Mouse (Mus musculus) liver, embryonic 14.5 days (tissue): ENCODE data around the gene Ntm. TPM values are rescaled to one million over a fixed set of nuclear protein-coding genes. Genes with fewer than 3 reads are reported as not detected.

Experiments
- ATAC-seq: fragments of 200-750 bp; cut with Nextera tagmentation; 2 replicates; pipeline ENCODE4 v1.8.0; 2017; ENCODE audit warnings: moderate number of reproducible peaks, mild to moderate bottlenecking, moderate library complexity; ENCODE audit not compliant: insufficient read depth
- DNase-seq, 3 experiments: peaks; one replicate each; pipeline ENCODE4 v3.0.0-alpha.2; 2012 to 2013; ENCODE audit warnings: low read depth in 3 of 3, low spot score in 3 of 3
- H3K27ac ChIP-seq: fragments of 300-500 bp; sonication (generic); 2 replicates; pipeline ENCODE4 v1.5.1; 2014; ENCODE audit warnings: moderate library complexity, mild to moderate bottlenecking, control low read depth, inconsistent platforms
- H3K27me3 ChIP-seq: fragments of 300-500 bp; sonication (generic); 2 replicates; pipeline ENCODE4 v1.6.1; 2014; ENCODE audit warnings: mild to moderate bottlenecking, low read length, moderate library complexity; ENCODE audit not compliant: control insufficient read depth, insufficient read depth
- H3K36me3 ChIP-seq: fragments of 300-500 bp; sonication (generic); replicated peaks from 2 replicates; pipeline ENCODE4 v1.6.1; 2014; ENCODE audit warnings: low read depth; ENCODE audit not compliant: control insufficient read depth, insufficient read depth
- H3K4me1 ChIP-seq, 2 experiments: fragments of 200-500 bp in 1 of 2; fragments of 300-500 bp in 1 of 2; sonication (generic) in 1 of 2; replicated peaks; 2 replicates each; pipeline ENCODE4 v1.6.1; 2012 to 2014; ENCODE audit warnings: antibody characterized with exemption in 1 of 2, inconsistent platforms in 1 of 2, low read length in 1 of 2; ENCODE audit not compliant: control insufficient read depth in 2 of 2, insufficient read depth in 2 of 2
- H3K4me2 ChIP-seq: fragments of 300-500 bp; sonication (generic); 2 replicates; pipeline ENCODE4 v1.6.1; 2014; ENCODE audit warnings: low read depth, mild to moderate bottlenecking, control low read depth, moderate library complexity
- H3K4me3 ChIP-seq, 2 experiments: fragments of 200-500 bp in 1 of 2; fragments of 300-500 bp in 1 of 2; sonication (generic) in 1 of 2; 2 replicates each; pipeline ENCODE4 v1.5.1; 2012 to 2014; ENCODE audit warnings: low read depth in 2 of 2, low read length in 2 of 2, mild to moderate bottlenecking in 2 of 2, control low read depth in 1 of 2, inconsistent platforms in 1 of 2, moderate library complexity in 1 of 2; ENCODE audit not compliant: insufficient read depth in 1 of 2
- H3K9ac ChIP-seq: fragments of 300-500 bp; sonication (generic); replicated peaks from 2 replicates; pipeline ENCODE4 v1.6.1; 2014; ENCODE audit warnings: mild to moderate bottlenecking, control low read depth, moderate library complexity
- H3K9me3 ChIP-seq: fragments of 300-500 bp; sonication (generic); 2 replicates; pipeline ENCODE4 v1.6.1; 2016; ENCODE audit warnings: low read length, mixed read lengths; ENCODE audit not compliant: control insufficient read depth
- CTCF ChIP-seq: IDR thresholded peaks from 2 replicates; pipeline ENCODE4 v1.5.1; 2016; ENCODE audit warnings: antibody characterized with exemption, low read depth, control low read depth
- EP300 ChIP-seq: IDR thresholded peaks from 2 replicates; pipeline ENCODE4 v1.6.1; 2016; ENCODE audit warnings: antibody characterized with exemption, low read depth
- WGBS: fragments of 180-500 bp; shearing (Covaris S2); extraction: QIAGEN DNeasy Blood & Tissue Kit; methylation state at CpG from one replicate; pipeline ENCODE4 v1.1.7; 2014; ENCODE audit not compliant: insufficient replicate concordance; 5-methylcytosine and 5-hydroxymethylcytosine counted together
- polyA plus RNA-seq, 2 experiments: library from polyadenylated mRNA; depleted of rRNA in 1 of 2; stranded (reverse) in 1 of 2; unstranded in 1 of 2; fragments of >200 nt; fragmentation: Nextera tagmentation in 1 of 2; extraction: Ambion mirVana in 1 of 2; gene quantifications; 2 replicates each; pipeline versions ENCODE4 v1.2.1 to v1.2.3; 2012 to 2014

The Ntm gene
- polyA plus RNA-seq, 2 experiments, result 0.21 to 0.30 TPM

GRCm38 (mm10) chr9:29326283-29326682, 636.7 kb downstream of the Ntm start:
- no peak overlapping the region for H3K27ac ChIP-seq
- no peak for ATAC-seq
- H3K36me3 ChIP-seq, result no peaks in the 10 kb centered on the region
- H3K4me2 ChIP-seq, result no peak overlapping the region
- no peaks in the 10 kb centered on the region for H3K27me3 ChIP-seq
- no peak overlapping the region for H3K4me3 ChIP-seq
- no peaks in the 10 kb centered on the region for H3K4me1 ChIP-seq
- no peak for TF ChIP-seq EP300
- TF ChIP-seq CTCF, result no peak
- DNase-seq, result no peak
- 79% methylated on average over 3 of the region's 3 CpGs for WGBS
- no peaks in the 10 kb centered on the region for H3K9me3 ChIP-seq
- H3K9ac ChIP-seq, result no peak overlapping the region

- H3K36me3 ChIP-seq, result no peaks in the 10 kb centered on the region
- no peak overlapping the region for H3K4me2 ChIP-seq
- no peak overlapping the region for H3K27ac ChIP-seq
- no peak overlapping the region for H3K9ac ChIP-seq
- TF ChIP-seq EP300 (no peak), CTCF (no peak)
- DNase-seq (no peak), ATAC-seq (no peak)
- H3K4me3 ChIP-seq, result no peak overlapping the region
- no peaks in the 10 kb centered on the region for H3K4me1 ChIP-seq
- H3K9me3 ChIP-seq, result no peaks in the 10 kb centered on the region
- 63% methylated on average over 8 of the region's 8 CpGs for WGBS
- H3K27me3 ChIP-seq, result no peaks in the 10 kb centered on the region
Measured at GRCm38 (mm10) chr9:29325137-29325536, 637.8 kb downstream of the Ntm start.

GRCm38 (mm10) chr9:29319197-29319596, 643.7 kb downstream of the Ntm start:
- Histone ChIP-seq H3K27ac (no peak overlapping the region), H3K9me3 (no peaks in the 10 kb centered on the region), H3K9ac (no peak overlapping the region), H3K27me3 (no peaks in the 10 kb centered on the region), H3K4me3 (no peak overlapping the region), H3K4me1 (no peaks in the 10 kb centered on the region), H3K36me3 (no peaks in the 10 kb centered on the region), H3K4me2 (no peak overlapping the region)
- TF ChIP-seq EP300 (no peak), CTCF (no peak)
- DNase-seq (no peak), ATAC-seq (no peak)
- 24% methylated on average over 1 of the region's 1 CpGs for WGBS

GRCm38 (mm10) chr9:29318676-29319162, 644.2 kb downstream of the Ntm start:
- H3K27ac ChIP-seq, result no peak overlapping the region
- no peak overlapping the region for H3K9ac ChIP-seq
- 27% methylated on average over 8 of the region's 8 CpGs for WGBS
- H3K4me3 ChIP-seq, result no peak overlapping the region
- H3K4me2 ChIP-seq, result no peak overlapping the region
- no peaks in the 10 kb centered on the region for H3K36me3 ChIP-seq
- TF ChIP-seq EP300 (no peak), CTCF (no peak)
- no peak for DNase-seq
- no peaks in the 10 kb centered on the region for H3K9me3 ChIP-seq
- no peaks in the 10 kb centered on the region for H3K4me1 ChIP-seq
- ATAC-seq, result no peak
- no peaks in the 10 kb centered on the region for H3K27me3 ChIP-seq

GRCm38 (mm10) chr9:29317623-29318022, 645.3 kb downstream of the Ntm start:
- TF ChIP-seq CTCF, result no peak
- TF ChIP-seq EP300, result no peak
- no peak overlapping the region for H3K4me3 ChIP-seq
- 40% methylated on average over 3 of the region's 3 CpGs for WGBS

More at GRCm38 (mm10) chr9:29317623-29318022, 645.3 kb downstream of the Ntm start:
- H3K36me3 ChIP-seq, result no peaks in the 10 kb centered on the region
- DNase-seq (no peak), ATAC-seq (no peak)
- H3K4me1 ChIP-seq, result no peaks in the 10 kb centered on the region
- no peak overlapping the region for H3K9ac ChIP-seq
- no peak overlapping the region for H3K27ac ChIP-seq
- H3K27me3 ChIP-seq, result no peaks in the 10 kb centered on the region
- no peak overlapping the region for H3K4me2 ChIP-seq
- H3K9me3 ChIP-seq, result no peaks in the 10 kb centered on the region
